Mouse (Mus musculus): ENCODE data around the gene 4930432K21Rik. TPM values are rescaled to one million over a fixed set of nuclear protein-coding genes. Genes with fewer than 3 reads are reported as not detected.

4930432K21Rik gene
- total and polyA plus RNA-seq, 3 experiments, result 0.09 TPM; not detected in 2

DNA sequence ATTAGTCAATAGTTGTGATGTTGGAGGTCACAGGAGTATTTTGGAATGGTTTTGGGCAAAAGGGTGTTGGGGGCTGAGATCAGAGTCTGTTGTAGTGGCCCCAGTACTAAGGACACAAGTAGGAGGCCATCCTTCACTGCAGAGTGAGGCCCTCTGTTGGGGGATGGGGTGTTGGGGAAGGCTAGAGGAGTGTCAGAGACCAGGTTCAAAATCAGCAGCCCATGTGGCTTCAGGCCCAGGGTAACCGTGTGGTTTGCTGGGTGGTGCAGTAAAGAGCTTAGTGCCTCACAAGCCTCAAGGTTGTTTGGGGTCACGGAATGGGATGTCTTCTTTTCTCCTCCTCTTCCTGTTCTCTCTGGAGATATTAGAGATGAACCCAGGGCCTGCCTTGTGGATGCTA lies 21.1 kb upstream of the 4930432K21Rik start:
- in situ Hi-C loops (cut with MboI; ENCODE audit: low pct_ligation_motif_present, low pct_unique_long_range_greater_than_20kb, low sequenced_read_pairs), result no loop called here

DNA sequence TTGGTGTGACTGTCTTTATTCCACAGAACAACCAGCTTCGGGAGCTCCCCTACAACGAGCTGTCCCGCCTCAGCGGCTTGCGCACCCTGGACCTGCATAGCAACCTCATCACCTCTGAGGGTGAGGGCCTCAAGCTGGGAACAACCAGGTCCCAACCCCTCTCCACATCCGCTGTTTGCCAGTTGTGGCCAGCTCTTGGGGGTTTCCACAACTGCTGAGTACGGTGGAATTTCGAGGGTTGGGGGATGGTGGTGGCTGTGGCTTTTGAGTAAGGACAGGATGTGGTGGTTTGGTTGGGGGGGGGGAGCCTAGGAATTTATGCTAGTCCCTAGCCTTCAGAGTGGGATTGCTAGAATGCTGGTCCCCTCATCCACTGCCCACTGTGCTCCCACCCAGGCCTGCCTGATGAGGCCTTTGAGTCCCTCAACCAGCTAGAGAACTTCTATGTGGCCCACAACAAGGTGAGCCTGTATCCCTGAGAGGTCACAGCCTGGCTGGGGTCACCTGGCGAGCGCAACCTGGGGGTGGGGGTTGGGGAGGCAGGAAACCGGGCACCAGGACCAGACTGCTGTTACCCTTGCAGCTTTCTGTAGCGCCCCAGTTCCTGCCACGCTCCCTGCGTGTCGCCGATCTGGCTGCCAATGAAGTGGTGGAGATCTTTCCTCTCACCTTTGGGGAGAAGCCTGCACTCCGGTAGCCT lies 20.5 kb upstream of the 4930432K21Rik start:
- peak overlapping the region in 1 of 3 experiments; percentile 17 for H3K4me3 ChIP-seq (replicated peaks in 1 of 3; ENCODE audit: low read depth in 2 of 3, low read length in 2 of 3, poor library complexity in 1 of 3)
- DNase-seq (ENCODE audit: extremely low read depth), result peak; percentile 80
- H3K4me2 ChIP-seq (ENCODE audit: insufficient read depth, low read depth, poor library complexity, severe bottlenecking), result peak overlapping the region; percentile 30
- H3K9me3 ChIP-seq (replicated peaks; ENCODE audit: low read length), result no peaks in the 10 kb centered on the region
- no peak overlapping the region for H3K9ac ChIP-seq (ENCODE audit: insufficient read depth, low read depth)
- peaks cover 27 to 45% of the 10 kb centered on the region in 2 experiments for H3K4me1 ChIP-seq (ENCODE audit: control insufficient read depth in 1 of 2, insufficient read depth in 2 of 2)
- H3K79me2 ChIP-seq (replicated peaks; ENCODE audit: control insufficient read depth, extremely low read depth, insufficient read depth, poor library complexity, severe bottlenecking), result no peaks in the 10 kb centered on the region
- H3K27me3 ChIP-seq (replicated peaks), result no peaks in the 10 kb centered on the region
- H3K36me3 ChIP-seq (replicated peaks in 1 of 2; ENCODE audit: control insufficient read depth in 1 of 2, insufficient read depth in 1 of 2, low read length in 1 of 2), result peaks cover 4 to 34% of the 10 kb centered on the region in 2 experiments
- H3K27ac ChIP-seq (ENCODE audit: insufficient read depth, low read depth), result peak overlapping the region; percentile 43
- dilution Hi-C loops (cut with MboI; ENCODE audit: extremely low pct_ligation_motif_present, extremely low pct_unique_long_range_greater_than_20kb, low sequenced_read_pairs) (no loop called here), in situ Hi-C loops (cut with MboI; ENCODE audit: low pct_ligation_motif_present, low pct_unique_long_range_greater_than_20kb, low sequenced_read_pairs) (no loop called here)
- TF ChIP-seq MXI1 (IDR thresholded peaks at IDR 0.05; ENCODE audit: low read depth, low read length) (no peak), SMC3 (IDR thresholded peaks at IDR 0.05; ENCODE audit: low read depth, low read length) (no peak), ETS1 (conservative IDR thresholded peaks at IDR 0.05; ENCODE audit: low read depth, low read length) (peak; percentile 48), KAT2A (IDR thresholded peaks at IDR 0.05; ENCODE audit: insufficient replicate concordance, low read length) (no peak), MAZ (IDR thresholded peaks at IDR 0.05; ENCODE audit: low read depth, low read length) (peak; percentile 53; the same call in 1 of the 2 replicates), HCFC1 (IDR thresholded peaks at IDR 0.05; ENCODE audit: low read depth, low read length) (no peak), JUN (IDR thresholded peaks at IDR 0.05; ENCODE audit: insufficient read depth, low read depth, low read length) (no peak), TCF12 (IDR thresholded peaks at IDR 0.05; ENCODE audit: low read depth, low read length) (no peak; the same call in 1 of the 2 replicates), JUND (conservative IDR thresholded peaks at IDR 0.05; ENCODE audit: low read depth, low read length) (no peak), MYC (IDR thresholded peaks at IDR 0.05; ENCODE audit: low read depth, low read length) (no peak), RAD21 (IDR thresholded peaks at IDR 0.05; ENCODE audit: low read depth, low read length) (no peak; the same call in 1 of the 2 replicates), POLR2A (IDR thresholded peaks at IDR 0.05; ENCODE audit: low read depth, low read length) (no peak), MAFK (IDR thresholded peaks at IDR 0.05; ENCODE audit: insufficient replicate concordance, low read length) (peak; percentile 54; the same call in 1 of the 2 replicates), ZC3H11A (IDR thresholded peaks at IDR 0.05; ENCODE audit: low read depth, low read length) (no peak), USF2 (conservative IDR thresholded peaks at IDR 0.05; ENCODE audit: low read depth, low read length) (no peak), UBTF (IDR thresholded peaks at IDR 0.05; ENCODE audit: low read depth, low read length) (no peak), GABPA (IDR thresholded peaks at IDR 0.05; ENCODE audit: insufficient replicate concordance, low read depth, low read length) (no peak), RCOR1 (conservative IDR thresholded peaks at IDR 0.05; ENCODE audit: low read depth, low read length) (no peak), ZNF384 (IDR thresholded peaks at IDR 0.05; ENCODE audit: low read depth, low read length) (no peak), USF1 (IDR thresholded peaks at IDR 0.05; ENCODE audit: low read depth, low read length) (no peak), POLR2AphosphoS2 (IDR thresholded peaks at IDR 0.05; ENCODE audit: low read depth, low read length) (no peak), ELF1 (IDR thresholded peaks at IDR 0.05; ENCODE audit: low read depth, low read length) (no peak), E2F4 (IDR thresholded peaks at IDR 0.05; ENCODE audit: insufficient replicate concordance, low read depth, low read length) (no peak), ZMIZ1 (IDR thresholded peaks at IDR 0.05; ENCODE audit: low read depth, low read length) (0 out of 2 replicates have a peak, but pooled peaks have one; percentile 44), IRF4 (IDR thresholded peaks at IDR 0.05; ENCODE audit: low read depth, low read length) (peak; percentile 21; the same call in 1 of the 2 replicates), NRF1 (IDR thresholded peaks at IDR 0.05; ENCODE audit: low read depth, low read length) (no peak), ZKSCAN1 (IDR thresholded peaks at IDR 0.05; ENCODE audit: borderline replicate concordance, low read depth, low read length) (no peak), SIN3A (IDR thresholded peaks at IDR 0.05; ENCODE audit: low read length) (0 out of 2 replicates have a peak, but pooled peaks have one; percentile 51), NELFE (IDR thresholded peaks at IDR 0.05; ENCODE audit: low read depth, low read length) (no peak)

More for the DNA sequence above, 21.1 kb upstream of the 4930432K21Rik start:
- no peak overlapping the region for H3K4me2 ChIP-seq (ENCODE audit: insufficient read depth, low read depth, poor library complexity, severe bottlenecking)
- TF ChIP-seq SMC3 (IDR thresholded peaks at IDR 0.05; ENCODE audit: low read depth, low read length), result no peak
- TF ChIP-seq TCF12 (IDR thresholded peaks at IDR 0.05; ENCODE audit: low read depth, low read length), result no peak
- no peak for TF ChIP-seq KAT2A (IDR thresholded peaks at IDR 0.05; ENCODE audit: insufficient replicate concordance, low read length)
- TF ChIP-seq CHD2 (IDR thresholded peaks at IDR 0.05; ENCODE audit: low read length), result peak; percentile 57; the same call in 1 of the 2 replicates
- no peak for TF ChIP-seq USF1 (IDR thresholded peaks at IDR 0.05; ENCODE audit: low read depth, low read length)
- TF ChIP-seq ZMIZ1 (IDR thresholded peaks at IDR 0.05; ENCODE audit: low read depth, low read length), result no peak
- dilution Hi-C loops (cut with MboI; ENCODE audit: extremely low pct_ligation_motif_present, extremely low pct_unique_long_range_greater_than_20kb, low sequenced_read_pairs), result no loop called here
- H3K4me1 ChIP-seq (ENCODE audit: control insufficient read depth in 1 of 2, insufficient read depth in 2 of 2), result peaks cover 27 to 39% of the 10 kb centered on the region in 2 experiments
- H3K9me3 ChIP-seq (replicated peaks; ENCODE audit: low read length), result no peaks in the 10 kb centered on the region
- no peak overlapping the region for H3K9ac ChIP-seq (ENCODE audit: insufficient read depth, low read depth)
- H3K27me3 ChIP-seq (replicated peaks), result no peaks in the 10 kb centered on the region
- H3K79me2 ChIP-seq (replicated peaks; ENCODE audit: control insufficient read depth, extremely low read depth, insufficient read depth, poor library complexity, severe bottlenecking), result no peaks in the 10 kb centered on the region
- H3K36me3 ChIP-seq (replicated peaks in 1 of 2; ENCODE audit: control insufficient read depth in 1 of 2, insufficient read depth in 1 of 2, low read length in 1 of 2), result peaks cover under 1 to 28% of the 10 kb centered on the region in 2 experiments
- H3K4me3 ChIP-seq (replicated peaks in 1 of 3; ENCODE audit: low read depth in 2 of 3, low read length in 2 of 3, poor library complexity in 1 of 3), result peak overlapping the region in 1 of 3 experiments; percentile 30
- peak overlapping the region; percentile 43; the same call in 1 of the 2 replicates for H3K27ac ChIP-seq (ENCODE audit: insufficient read depth, low read depth)
- DNase-seq (ENCODE audit: extremely low read depth), result peak; percentile 58
